Mouse (Mus musculus) neutrophil, adult 83 days (primary cell): Measurements from ENCODE around the gene Hirip3. TPM values are rescaled to one million over a fixed set of nuclear protein-coding genes. Genes with fewer than 3 reads are reported as not detected.

Source experiments
- total RNA-seq, 2 experiments: library from RNA; stranded (reverse); gene quantifications; one replicate each; pipeline ENCODE4 v1.2.4; 2023

Hirip3 gene
- 10 to 100 TPM; 39.3 to 52.5 TPM for total RNA-seq

GRCm38 (mm10) chr7:126861429-126862130, at the start of gene Hirip3:
Gene Hirip3 (plus strand): TSS chr7:126861972.

GRCm38 (mm10) chr7:126831539-126831938, 30.2 kb upstream of the Hirip3 start, which contains the start of gene 4930451I11Rik:
Gene 4930451I11Rik (minus strand): TSS chr7:126831639.

GRCm38 (mm10) chr7:126847116-126847420, 14.7 kb upstream of the Hirip3 start, which contains the start of gene Doc2a:
Gene Doc2a (plus strand): TSS chr7:126847416.

GRCm38 (mm10) chr7:126862147-126862784, 494 bp downstream of the Hirip3 start, which contains the start of gene Ino80e:
Gene Ino80e (minus strand): TSS chr7:126862377.

GRCm38 (mm10) chr7:126884286-126885164, 22.8 kb downstream of the Hirip3 start, which contains the start of gene Taok2:
Gene Taok2 (minus strand): TSS chr7:126884703.

Other genes with a start within 250 kb of the Hirip3 start
- 10 to 100 TPM; 14.0 to 14.9 TPM for gene Nupr1, start 231.1 kb upstream of the Hirip3 start, total RNA-seq
- 10 to 100 TPM; 19.9 to 25.7 TPM for gene Sgf29, start 212.7 kb upstream of the Hirip3 start, total RNA-seq
- under 1 TPM; 0.60 to 0.61 TPM for gene Sult1a1, start 185.5 kb upstream of the Hirip3 start, total RNA-seq
- 10 to 100 TPM; 58.9 to 61.6 TPM for gene Bola2, start 166.6 kb upstream of the Hirip3 start, total RNA-seq
- 10 to 100 TPM in 1 of 2 experiments, 1 to 10 TPM in 1; 9.9 to 11.5 TPM for gene Slx1b, start 166.2 kb upstream of the Hirip3 start, total RNA-seq
- gene Coro1a, start 154.2 kb upstream of the Hirip3 start, total RNA-seq: 1,000 to 10,000 TPM; 1,654 to 1,761 TPM
- 100 to 1,000 TPM; 246 to 252 TPM for gene Mapk3, start 102.4 kb upstream of the Hirip3 start, total RNA-seq
- gene Gdpd3, start 95.6 kb upstream of the Hirip3 start, total RNA-seq: 10 to 100 TPM; 23.4 to 27.0 TPM
- gene Ypel3, start 85.0 kb upstream of the Hirip3 start, total RNA-seq: 100 to 1,000 TPM; 233 to 240 TPM
- gene Tbx6, start 80.5 kb upstream of the Hirip3 start, total RNA-seq: 1 to 10 TPM; 7.1 to 8.5 TPM
- gene Ppp4c, start 69.5 kb upstream of the Hirip3 start, total RNA-seq: 100 to 1,000 TPM; 213 to 217 TPM
- gene Fam57b, start 64.3 kb upstream of the Hirip3 start, total RNA-seq: not detected
- not detected for gene 4930451I11Rik, start 30.3 kb upstream of the Hirip3 start, total RNA-seq
- gene Doc2a, start 14.6 kb upstream of the Hirip3 start, total RNA-seq: not detected
- 10 to 100 TPM; 39.7 to 40.9 TPM for gene Ino80e, start 405 bp downstream of the Hirip3 start, total RNA-seq
- gene Taok2, start 22.7 kb downstream of the Hirip3 start, total RNA-seq: 10 to 100 TPM; 72.6 to 75.0 TPM
- 10 to 100 TPM; 42.6 to 49.2 TPM for gene Tmem219, start 60.9 kb downstream of the Hirip3 start, total RNA-seq
- gene Kctd13, start 66.9 kb downstream of the Hirip3 start, total RNA-seq: 10 to 100 TPM; 15.5 to 18.1 TPM
- not detected for gene Asphd1, start 87.6 kb downstream of the Hirip3 start, total RNA-seq
- gene Sez6l2, start 88.6 kb downstream of the Hirip3 start, total RNA-seq: 1 to 10 TPM in 1 of 2 experiments, under 1 TPM in 1; 0.96 to 2.1 TPM
- 10 to 100 TPM; 65.6 to 77.0 TPM for gene Cdipt, start 113.9 kb downstream of the Hirip3 start, total RNA-seq
- 1 to 10 TPM; 1.3 to 2.5 TPM for gene Cdiptos, start 114.1 kb downstream of the Hirip3 start, total RNA-seq
- gene Mvp, start 152.6 kb downstream of the Hirip3 start, total RNA-seq: 10 to 100 TPM; 41.8 to 47.1 TPM
- 1 to 10 TPM in 1 of 2 experiments, not detected in 1; 8.7 TPM for gene Pagr1b, start 154.5 kb downstream of the Hirip3 start, total RNA-seq
- gene Pagr1a, start 155.4 kb downstream of the Hirip3 start, total RNA-seq: 10 to 100 TPM in 1 of 2 experiments, not detected in 1; 11.2 TPM
- gene Gm42742, start 159.1 kb downstream of the Hirip3 start, total RNA-seq: 10 to 100 TPM; 23.6 to 31.0 TPM
- gene Prrt2, start 159.2 kb downstream of the Hirip3 start, total RNA-seq: under 1 TPM in 1 of 2 experiments, not detected in 1; 0.61 TPM
- 100 to 1,000 TPM; 177 to 194 TPM for gene Maz, start 165.1 kb downstream of the Hirip3 start, total RNA-seq
- 10 to 100 TPM; 78.1 to 84.3 TPM for gene Kif22, start 180.5 kb downstream of the Hirip3 start, total RNA-seq
- gene Zg16, start 225.4 kb downstream of the Hirip3 start, total RNA-seq: 1 to 10 TPM; 1.1 to 1.9 TPM
- gene AI467606, start 229.4 kb downstream of the Hirip3 start, total RNA-seq: 100 to 1,000 TPM; 125 to 140 TPM